Mouse (Mus musculus) myocyte (in vitro differentiated cells): ENCODE measurements at regions not wholly inside any gene's neighbourhood (a gene's known extent, or its start where the extent isn't known, plus 50 kb on each side); places are given as distances from the start of the nearest gene placed in this dataset.

ENCODE experiments used
- MAX ChIP-seq: IDR thresholded peaks from one replicate; pipeline ENCODE4 v1.6.1; 2011; ENCODE audit warnings: low read depth, mild to moderate bottlenecking, control low read depth
- POLR2A ChIP-seq: IDR thresholded peaks from one replicate; pipeline ENCODE4 v1.6.1; 2011; ENCODE audit warnings: low read depth, mild to moderate bottlenecking, control low read depth, moderate library complexity; ENCODE audit not compliant: insufficient read length
- POLR2AphosphoS2 ChIP-seq: IDR thresholded peaks from one replicate; pipeline ENCODE4 v1.6.1; 2011; ENCODE audit warnings: low read depth, control low read depth; ENCODE audit not compliant: insufficient read length
- REST ChIP-seq: IDR thresholded peaks from one replicate; pipeline ENCODE4 v1.6.1; 2011; ENCODE audit warnings: mild to moderate bottlenecking, control low read depth, moderate library complexity; ENCODE audit not compliant: insufficient read depth, insufficient read length
- USF1 ChIP-seq: IDR thresholded peaks from one replicate; pipeline ENCODE4 v1.6.1; 2011; ENCODE audit warnings: low read depth, mild to moderate bottlenecking, control low read depth, moderate library complexity

DNA sequence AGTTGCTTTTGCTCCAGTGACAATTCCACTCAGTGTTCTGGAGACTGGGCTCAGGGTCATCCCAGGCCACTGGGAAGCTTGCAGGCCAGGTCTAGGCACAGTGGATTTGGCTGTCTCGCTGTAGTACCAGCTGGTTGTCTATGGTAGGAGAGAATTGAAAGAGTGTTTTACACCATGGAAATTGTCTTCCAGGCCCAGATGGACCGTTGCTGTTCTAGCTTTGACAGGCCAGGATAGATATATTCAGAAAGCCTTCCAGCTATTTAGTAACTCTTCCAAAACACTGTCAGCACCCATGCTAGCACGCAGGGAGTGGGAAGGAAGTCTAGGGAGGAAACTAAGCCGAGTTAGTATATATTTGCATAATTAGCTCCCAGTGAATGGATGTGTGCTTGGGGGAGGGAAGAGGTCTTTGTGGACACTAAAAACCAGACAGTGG is 222.2 kb downstream of the Tmem182 start:
- no peak for TF ChIP-seq POLR2A
- no peak for TF ChIP-seq USF1
- TF ChIP-seq MAX = no peak
- no peak for TF ChIP-seq POLR2AphosphoS2
- TF ChIP-seq REST = no peak
